Mouse (Mus musculus) adrenal gland, postnatal 14 days (tissue): ENCODE results near the gene Arl2bp. TPM values are rescaled to one million over a fixed set of nuclear protein-coding genes. Genes with fewer than 3 reads are reported as not detected.

Experiments
- DNase-seq: peaks from one replicate; pipeline ENCODE4 v3.0.0; 2021; ENCODE audit warnings: mixed read lengths
- total RNA-seq: library from RNA; stranded (reverse); gene quantifications from 2 replicates; pipeline ENCODE4 v1.2.3, GENCODE M21; 2021

Gene Arl2bp
- total RNA-seq, 1 experiment from 2014 or later = 60.1 TPM

DNA sequence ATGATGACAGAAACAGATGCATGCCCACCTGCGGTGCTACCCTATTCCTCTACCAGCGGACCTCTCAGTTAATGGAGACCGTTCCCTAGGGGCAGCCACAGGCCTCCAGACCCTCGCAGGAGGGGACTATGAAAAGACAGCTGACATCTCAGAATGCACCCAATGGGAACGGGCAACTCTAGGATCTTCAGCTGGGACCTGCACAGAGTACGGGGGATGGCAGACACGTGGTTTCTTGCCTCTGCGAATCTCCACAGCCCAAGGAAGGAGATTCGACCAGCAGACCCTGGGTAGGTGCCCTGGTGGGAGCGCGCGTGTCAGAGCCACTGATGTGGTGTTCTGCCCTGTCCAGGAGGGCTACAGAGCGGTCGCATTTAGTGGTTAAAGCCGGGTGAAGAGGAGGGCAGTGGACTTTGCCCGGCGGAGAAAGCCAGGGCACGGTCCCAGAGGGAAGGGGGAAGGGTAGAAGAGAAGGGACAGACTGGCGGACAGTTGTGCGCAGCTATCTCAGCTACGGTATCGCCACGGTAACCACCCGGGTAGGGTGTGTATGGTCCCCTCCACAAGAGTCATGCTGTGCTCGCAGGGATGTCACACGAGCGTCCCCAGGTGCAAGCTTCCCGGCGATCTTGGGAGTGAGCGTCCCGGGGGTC, 29.1 kb downstream of the Arl2bp start:
- DNase-seq = peak; percentile 41

DNA sequence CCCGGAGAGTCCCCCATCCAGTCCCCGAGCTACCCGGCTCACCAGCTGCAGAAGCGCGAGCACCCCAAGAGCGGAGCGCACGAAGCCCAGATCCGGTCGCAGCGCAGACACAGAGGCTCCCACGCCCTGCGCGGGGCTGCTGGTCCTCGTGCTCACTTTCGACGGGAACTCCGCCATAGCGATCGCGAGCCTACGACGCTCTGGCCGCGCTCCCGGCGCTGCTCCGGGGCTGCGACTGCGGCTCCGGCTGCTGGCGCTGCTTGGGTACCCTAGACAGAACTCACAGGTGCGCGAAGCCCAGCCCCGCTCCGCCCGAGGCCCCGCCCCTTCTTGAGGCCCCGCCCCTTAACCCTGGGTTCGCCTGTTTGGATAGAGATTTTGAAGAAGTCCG, 29.6 kb downstream of the Arl2bp start, which contains the start of gene Pllp:
TSS of gene Pllp (minus strand) at position 285 of the 391 bp plus-strand sequence.
- peak; percentile 62 for DNase-seq

DNA sequence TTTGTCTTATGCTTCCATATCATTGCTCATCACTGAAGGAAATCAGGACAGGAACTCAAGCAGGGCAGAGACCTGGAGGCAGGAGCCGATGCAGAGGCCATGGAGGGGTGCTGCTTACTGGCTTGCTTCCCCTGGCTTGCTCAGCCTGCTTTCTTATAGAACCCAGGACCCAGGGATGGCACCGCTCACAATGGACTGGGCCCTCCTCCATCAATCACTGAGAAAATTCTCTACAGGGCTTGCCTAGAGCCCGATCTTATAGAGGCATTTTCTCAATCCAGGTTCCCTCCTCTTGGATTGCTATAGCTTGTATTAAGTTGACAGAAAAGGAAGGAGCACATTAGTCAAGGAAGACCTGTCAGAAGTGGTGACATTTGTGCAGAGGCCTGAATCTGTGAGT, 30.2 kb downstream of the Arl2bp start:
- DNase-seq = no peak

DNA sequence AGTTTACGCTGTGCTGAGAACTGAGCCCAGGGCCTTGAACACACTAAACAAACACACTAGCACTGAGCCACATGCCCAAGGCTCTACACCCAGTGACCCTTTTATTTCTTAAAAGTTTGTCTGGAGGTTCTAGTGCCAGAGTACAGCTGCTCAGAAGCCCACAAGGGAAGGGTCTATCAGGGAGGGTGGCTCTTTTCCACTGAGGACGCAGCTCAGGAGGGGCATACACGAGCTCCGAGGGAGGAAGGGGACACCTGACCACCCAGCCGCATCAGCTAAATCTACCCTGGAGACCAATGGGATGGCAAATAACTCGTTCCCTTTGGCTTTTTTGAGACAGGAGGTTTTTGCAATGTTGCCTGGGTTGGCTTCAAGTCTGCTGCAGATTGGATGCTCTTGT, 31.6 kb downstream of the Arl2bp start:
- no peak for DNase-seq

DNA sequence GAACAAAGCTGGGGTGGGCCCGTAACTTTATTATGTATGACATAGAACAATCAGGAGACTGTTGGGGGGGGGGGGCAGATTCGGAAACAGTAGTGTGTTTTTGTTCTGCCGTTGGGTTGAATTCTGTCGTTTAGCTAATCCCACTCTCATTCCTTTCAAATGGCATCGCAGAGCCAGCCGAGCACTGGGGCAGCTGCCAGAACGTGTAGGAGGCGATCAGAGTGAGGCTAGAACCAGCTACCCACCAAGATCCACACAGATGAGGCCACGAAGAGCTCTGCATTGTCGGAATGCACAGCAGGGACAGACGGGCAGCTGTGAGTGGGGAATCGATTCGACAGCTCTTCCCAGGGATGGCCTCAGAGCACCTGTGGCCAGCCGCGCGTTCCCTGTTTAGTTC, 33.0 kb downstream of the Arl2bp start:
- DNase-seq = no peak

DNA sequence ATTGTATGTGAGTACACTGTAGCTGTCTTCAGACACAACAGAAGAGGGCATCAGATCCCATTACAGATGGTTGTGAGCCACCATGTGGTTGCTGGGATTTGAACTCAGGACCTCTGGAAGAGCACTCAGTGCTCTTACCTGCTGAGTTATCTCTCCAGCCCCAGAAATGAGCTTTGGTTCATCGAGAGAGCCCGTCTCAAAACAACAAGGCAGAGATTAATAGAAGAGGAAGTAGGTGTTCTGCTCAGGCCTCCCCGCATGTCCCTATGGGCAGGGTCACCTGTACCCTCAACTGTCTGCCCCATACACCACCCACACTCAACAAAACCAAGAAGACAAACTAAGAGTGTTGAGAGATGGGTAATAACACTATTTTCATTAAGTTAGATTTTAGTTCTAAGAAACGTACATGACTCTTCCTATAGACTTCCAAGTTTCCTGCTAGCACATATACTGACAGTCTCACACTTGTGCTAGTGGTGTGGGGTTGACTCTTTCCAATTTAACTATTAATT, 34.1 kb downstream of the Arl2bp start:
- no peak for DNase-seq

DNA sequence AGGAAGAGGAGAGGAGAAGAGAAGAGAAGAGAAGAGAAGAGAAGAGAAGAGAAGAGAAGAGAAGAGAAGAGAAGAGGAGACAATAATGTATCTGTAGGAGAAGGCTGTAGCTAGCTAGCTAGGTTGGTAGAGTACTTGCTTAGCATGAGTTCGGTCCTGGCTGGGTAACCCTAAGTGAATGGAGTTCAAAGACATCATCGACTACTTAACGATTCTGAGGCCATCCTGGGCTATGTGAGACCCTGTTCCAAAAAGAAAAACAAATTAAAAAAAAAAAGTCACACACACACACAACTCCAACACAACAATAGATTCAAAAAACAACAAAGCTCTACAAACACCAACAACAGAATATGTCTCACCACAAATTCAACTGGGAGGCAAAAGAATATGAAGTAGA, 35.8 kb downstream of the Arl2bp start:
- DNase-seq = no peak

DNA sequence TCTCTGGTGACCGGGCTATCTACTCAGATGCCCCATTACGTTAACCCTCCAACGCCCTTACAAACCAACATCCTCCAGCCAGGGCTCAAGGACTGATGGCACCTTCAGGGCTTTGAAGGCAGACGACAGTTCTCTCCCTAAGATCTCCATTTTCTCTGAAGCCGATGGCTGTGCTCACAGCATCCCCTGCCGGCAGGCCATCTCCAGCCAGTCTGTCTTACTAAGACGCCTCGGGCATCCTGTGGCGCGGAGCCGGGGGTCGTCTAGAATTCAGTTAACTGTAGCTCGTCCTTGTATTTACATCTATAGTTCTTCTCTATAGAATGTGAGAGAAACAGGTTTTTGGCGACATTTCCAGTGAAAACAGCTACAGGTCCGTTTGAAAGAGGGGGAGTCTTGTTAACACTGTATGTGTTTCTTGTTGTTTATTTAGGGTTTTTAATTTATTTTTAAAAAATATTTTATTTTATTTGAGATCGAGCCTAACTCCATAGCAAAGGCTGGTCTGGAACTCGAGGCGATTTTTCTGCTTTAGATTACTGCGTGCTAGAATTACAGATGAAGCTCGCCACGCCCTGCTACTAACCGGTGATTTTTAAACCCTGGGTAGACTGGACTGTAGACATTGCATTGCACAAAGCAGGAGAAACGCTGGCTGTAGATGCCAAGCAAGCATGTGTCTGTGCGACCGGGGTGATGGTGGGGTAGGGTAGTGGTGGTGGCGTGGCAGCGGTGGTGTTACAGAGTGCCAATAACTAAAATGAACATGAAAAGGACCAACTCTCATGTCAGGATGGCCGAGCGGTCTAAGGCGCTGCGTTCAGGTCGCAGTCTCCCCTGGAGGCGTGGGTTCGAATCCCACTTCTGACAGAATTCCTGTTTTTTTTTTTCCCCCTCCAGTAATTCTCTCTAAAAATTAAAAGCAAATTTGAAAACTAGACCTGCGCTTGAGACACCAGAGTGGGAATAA, 36.7 kb downstream of the Arl2bp start:
- DNase-seq = peak; percentile 87

DNA sequence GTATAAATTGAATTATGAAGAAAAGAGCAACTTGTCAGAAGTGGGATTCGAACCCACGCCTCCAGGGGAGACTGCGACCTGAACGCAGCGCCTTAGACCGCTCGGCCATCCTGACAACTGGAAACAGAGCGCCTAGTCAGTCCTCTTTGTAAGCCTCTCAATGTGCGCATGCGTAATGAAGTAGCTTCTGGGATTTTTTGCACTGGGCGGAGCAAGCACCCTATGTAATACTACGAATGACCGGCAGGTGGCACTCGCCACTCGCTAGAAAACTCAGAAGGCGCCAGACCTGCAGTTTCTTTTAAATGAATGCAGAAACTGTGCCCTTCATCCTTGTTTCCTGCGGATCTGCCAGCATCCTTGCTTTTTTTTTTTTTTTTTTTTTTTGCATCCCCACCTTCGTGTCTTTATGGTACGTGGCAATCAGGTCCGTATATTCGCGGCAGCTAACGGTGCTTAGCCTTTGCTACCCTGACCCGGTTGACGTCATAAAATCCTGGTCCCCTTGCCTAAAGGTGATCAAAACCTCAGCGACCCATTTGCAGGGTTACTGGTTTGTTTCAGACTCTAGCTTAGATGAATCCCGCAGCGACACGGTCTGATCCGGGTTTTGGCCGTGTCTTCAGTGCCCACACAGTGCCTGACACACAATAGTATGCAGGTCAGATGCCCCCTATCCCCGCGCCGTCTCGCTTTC, 37.7 kb downstream of the Arl2bp start:
- DNase-seq = peak; percentile 96

DNA sequence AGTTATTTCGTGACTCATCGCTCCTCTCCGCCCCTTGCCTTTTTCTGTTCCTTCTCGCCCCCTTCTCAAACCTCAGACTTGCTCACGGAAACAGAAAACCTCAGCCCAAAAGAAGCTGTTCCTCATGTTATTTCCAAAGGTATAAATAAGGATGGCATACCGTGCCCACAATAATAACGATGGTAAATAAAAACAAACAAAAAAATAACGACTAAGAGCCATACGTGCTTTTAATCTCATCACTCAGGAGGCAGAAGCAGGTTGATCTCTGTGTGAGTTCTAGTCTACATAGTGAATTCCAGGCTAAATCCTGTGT, 38.2 kb downstream of the Arl2bp start:
- DNase-seq = no peak

DNA sequence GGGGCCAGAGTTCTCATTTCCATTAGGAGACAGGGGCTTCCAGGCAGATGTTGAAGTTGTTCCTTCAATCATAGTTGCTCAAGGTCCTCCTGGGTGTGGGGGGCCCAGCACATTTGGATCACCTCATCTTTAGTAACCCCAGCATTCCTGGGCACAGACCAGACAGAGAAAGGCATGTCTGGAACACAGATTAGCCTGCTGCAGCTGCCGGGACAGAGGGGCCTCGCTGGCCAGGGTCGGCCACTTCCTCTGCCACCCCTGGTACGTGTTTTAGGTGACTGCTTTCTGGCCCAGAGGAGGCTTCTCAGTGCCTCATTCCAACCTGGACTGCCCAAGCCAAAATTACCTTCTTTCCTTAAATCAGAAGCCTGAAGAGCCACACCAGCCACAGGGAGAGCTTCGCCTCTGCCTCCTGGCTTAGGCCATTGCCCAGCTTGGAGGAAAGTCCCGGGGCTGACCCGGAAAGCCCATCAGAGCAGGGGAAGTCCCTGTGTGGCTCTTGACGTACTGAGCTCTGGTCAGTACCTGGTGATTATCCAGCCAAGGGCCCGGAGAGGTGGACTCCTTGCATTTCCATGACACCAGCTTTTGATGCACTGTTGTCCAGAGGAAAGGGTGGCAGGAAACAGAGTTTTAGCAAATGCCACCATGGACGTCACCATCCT, 39.3 kb downstream of the Arl2bp start:
- no peak for DNase-seq

DNA sequence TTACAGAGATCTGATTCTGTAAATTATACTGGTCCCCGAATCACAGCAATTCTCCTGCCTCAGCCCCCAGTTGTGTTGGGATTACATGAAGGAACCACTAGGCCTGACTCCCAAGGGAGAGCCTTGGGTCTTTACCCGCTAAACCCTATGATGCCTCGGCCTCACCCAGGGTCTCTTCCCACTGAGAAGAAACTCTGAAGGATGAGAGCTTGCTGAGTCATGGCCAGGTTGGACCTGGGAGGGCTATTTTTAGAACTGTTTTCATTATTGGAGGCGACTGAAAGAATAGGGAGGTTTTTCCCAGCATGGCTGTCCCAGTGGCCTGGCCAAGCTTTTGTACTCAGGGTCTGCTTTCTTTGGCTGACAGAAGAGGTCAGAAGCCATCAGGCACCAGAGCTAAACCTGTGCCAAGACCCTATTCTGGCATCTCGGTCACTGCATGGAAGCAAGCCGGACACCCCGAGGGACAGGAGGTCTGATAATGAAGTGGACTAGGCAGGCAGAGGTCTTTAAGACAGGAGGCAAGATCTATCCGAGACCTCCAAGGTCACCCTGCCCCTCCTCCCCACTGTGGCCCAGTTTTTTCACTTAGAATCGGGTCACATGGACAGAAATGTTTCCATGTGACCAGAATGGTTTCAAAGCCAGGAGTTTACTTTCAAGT, 40.5 kb downstream of the Arl2bp start:
- peak; percentile 71 for DNase-seq

DNA sequence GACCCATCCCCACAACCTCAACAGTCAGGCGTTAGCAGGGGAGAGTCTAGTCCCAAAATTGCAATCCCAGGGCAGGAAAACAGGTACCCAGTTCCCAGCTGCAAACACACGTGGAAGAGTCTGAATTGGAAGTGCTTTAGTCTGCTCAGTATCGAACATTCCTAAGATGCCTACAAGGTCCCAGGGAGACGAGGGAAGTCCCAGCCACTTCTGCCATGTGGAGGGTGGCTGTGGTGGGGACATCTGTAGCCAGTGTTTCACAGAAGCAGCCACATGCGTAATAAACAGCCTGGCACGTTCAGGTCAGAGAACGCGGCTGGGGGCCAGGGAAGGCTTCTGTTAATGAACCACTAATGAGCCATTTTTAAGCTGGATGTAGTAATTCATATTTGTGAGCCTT, 43.9 kb downstream of the Arl2bp start:
- no peak for DNase-seq

DNA sequence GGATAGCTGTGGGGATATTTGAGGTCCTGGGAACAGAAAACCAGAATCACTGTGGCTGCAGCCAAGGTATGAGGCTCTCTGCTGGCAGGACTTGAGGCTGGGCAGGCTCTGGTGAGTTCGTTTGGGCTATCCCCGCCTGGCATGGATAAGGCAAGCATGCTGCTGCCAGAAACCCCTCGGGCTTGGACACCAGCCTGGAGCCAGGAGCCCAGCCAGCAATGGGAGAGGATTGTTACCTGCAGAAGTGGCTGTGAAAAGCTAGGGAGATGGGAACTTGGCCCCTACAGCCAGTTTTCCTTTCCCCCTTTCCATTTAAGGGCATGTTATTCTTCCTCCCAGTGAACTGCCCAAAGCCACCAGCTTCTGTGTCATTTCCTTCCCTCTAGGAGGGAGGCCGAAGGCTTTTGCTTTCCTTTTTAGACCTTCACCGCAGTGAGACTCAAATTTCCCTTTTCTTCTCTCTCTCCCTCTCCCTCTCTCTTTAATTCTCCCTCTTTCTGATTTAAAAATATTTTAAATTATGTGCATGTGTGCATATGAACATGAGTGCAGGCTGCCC, 44.8 kb downstream of the Arl2bp start:
- no peak for DNase-seq

DNA sequence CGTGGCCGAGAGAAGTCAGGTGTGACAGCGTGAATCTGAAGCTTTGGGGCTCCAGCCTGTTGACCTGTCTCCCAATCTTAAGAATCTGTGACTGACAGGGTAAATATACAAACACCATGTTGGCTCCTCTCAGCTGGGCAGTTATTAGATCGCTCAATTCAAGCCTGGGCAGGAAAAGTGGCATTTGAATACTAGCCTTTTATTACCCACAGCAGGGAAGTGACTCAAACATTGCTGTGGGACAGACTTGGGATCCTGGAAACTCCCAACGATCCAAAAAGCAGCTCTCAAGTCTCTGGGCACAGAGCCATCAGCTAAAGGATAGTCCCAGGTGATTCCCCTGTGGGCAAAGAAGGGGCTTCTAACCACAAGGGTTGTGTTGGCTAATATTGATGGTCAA, 48.2 kb downstream of the Arl2bp start:
- no peak for DNase-seq

DNA sequence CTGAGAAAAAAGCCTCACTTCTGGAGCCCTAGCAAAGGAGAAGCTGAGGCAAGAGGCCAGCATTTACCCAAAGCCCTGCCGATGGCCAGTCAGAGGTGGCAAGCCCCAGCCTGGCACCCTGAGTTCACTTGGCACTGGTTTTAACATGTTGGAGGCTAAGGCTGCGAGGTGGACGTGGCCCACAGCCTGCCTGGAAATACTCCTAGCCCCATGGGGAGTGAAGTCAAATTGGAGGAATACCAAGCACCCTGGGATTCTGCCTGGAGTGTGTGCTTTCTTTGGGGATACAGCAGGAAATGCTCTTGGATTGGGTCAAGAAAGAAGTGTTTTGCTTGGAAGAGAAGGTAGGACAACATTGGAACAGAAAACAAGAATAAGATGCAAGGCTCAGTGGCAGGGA, 49.5 kb downstream of the Arl2bp start:
- DNase-seq = peak; percentile 57

DNA sequence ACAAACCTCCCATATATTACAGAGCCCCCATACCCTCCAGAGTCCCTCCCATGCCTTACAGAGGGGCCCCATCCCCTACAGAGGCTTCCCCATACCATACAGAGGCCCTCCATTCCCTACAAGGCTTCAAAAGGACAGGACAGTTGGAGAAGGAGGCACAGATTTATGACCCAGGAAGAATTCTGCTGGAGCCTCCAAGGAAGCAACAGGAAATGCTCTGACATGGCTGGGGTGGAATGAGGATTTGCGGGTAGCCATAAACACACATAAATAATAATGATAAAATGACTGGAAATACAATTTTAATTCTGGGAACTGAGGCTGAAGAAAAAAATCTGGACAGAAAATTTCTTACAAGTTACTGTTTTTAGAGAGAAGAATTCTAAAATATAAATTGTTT, 50.4 kb downstream of the Arl2bp start:
- no peak for DNase-seq
